Mouse (Mus musculus) thymus, adult 2 months (tissue): ENCODE results near the gene Fshr. TPM values are rescaled to one million over a fixed set of nuclear protein-coding genes. Genes with fewer than 3 reads are reported as not detected.

Experiments
- DNase-seq: peaks from one replicate; pipeline ENCODE4 v3.0.0; 2021
- H3K27ac ChIP-seq: fragments of 200-500 bp; 2 replicates; pipeline ENCODE4 v1.5.1; 2012; ENCODE audit warnings: low read length, control low read depth; ENCODE audit not compliant: control insufficient read depth, insufficient read depth
- H3K27me3 ChIP-seq: fragments of 200-500 bp; 2 replicates; pipeline ENCODE4 v1.6.1; 2012; ENCODE audit warnings: mild to moderate bottlenecking, low read length, moderate library complexity, mixed read lengths; ENCODE audit not compliant: control insufficient read depth, insufficient read depth
- H3K36me3 ChIP-seq: fragments of 200-500 bp; 2 replicates; pipeline ENCODE4 v1.6.1; 2012; ENCODE audit warnings: mild to moderate bottlenecking, low read length, moderate library complexity; ENCODE audit not compliant: control insufficient read depth, insufficient read depth
- H3K4me1 ChIP-seq: fragments of 200-500 bp; replicated peaks from 2 replicates; pipeline ENCODE4 v1.6.1; 2012; ENCODE audit warnings: low read length; ENCODE audit not compliant: control insufficient read depth, insufficient read depth
- H3K4me3 ChIP-seq: fragments of 200-500 bp; 2 replicates; pipeline ENCODE4 v1.5.1; 2012; ENCODE audit warnings: mild to moderate bottlenecking, low read length, control low read depth, moderate library complexity; ENCODE audit not compliant: control insufficient read depth, insufficient read depth
- CTCF ChIP-seq: fragments of 200-500 bp; IDR thresholded peaks from 2 replicates; pipeline ENCODE4 v1.5.1; 2012; ENCODE audit warnings: mild to moderate bottlenecking, control low read depth, low read length, moderate library complexity, borderline replicate concordance; ENCODE audit not compliant: control insufficient read depth, poor library complexity, insufficient read depth; ENCODE audit errors: extremely low read depth
- POLR2A ChIP-seq: fragments of 200-500 bp; IDR thresholded peaks from 2 replicates; pipeline ENCODE4 v1.6.1; 2012; ENCODE audit warnings: mild to moderate bottlenecking, low read length, control low read depth, moderate library complexity; ENCODE audit not compliant: control insufficient read depth, poor library complexity, insufficient read depth; ENCODE audit errors: extremely low read depth
- WGBS: fragments of 180-500 bp; shearing (Covaris S2); methylation state at CpG from one replicate; pipeline ENCODE4 v1.1.7; 2018; 5-methylcytosine and 5-hydroxymethylcytosine counted together
- polyA plus RNA-seq: library from polyadenylated mRNA; depleted of rRNA; stranded (reverse); fragments of >200 nt; gene quantifications from 2 replicates; pipeline ENCODE4 v1.2.3, GENCODE M21; 2012

Fshr gene
- polyA plus RNA-seq, 1 experiment: 0.04 TPM

DNA sequence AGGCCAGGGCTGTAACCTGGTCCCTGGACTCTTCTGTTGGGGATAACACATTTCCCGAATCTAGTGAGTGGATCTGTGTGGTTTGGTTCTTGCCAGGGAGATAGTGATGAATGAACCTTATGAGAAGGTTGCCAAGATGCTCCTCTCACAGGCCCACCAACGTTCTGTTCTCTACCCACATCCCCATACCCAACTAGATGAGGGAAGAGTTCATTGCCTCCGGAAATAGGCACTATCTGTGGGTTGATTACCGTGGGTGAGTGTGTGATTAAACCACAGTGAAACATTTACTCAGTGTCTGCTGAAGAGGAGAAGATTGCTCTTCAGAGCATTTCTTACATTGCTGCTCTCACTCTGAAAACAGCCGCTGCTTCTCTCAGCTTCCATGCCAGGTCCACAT, 163.8 kb downstream of the Fshr start:
- H3K27me3 ChIP-seq: no peaks in the 10 kb centered on the region
- H3K36me3 ChIP-seq: no peaks in the 10 kb centered on the region
- no peak for DNase-seq
- WGBS: 25% methylated on average over 5 of the region's 5 CpGs
- no peak overlapping the region for H3K27ac ChIP-seq
- TF ChIP-seq CTCF: no peak
- H3K4me3 ChIP-seq: no peak overlapping the region
- no peaks in the 10 kb centered on the region for H3K4me1 ChIP-seq

- no peaks in the 10 kb centered on the region for H3K4me1 ChIP-seq
- no peak overlapping the region for H3K4me3 ChIP-seq
- 91% methylated on average over 3 of the region's 3 CpGs for WGBS
- DNase-seq: no peak
- H3K27ac ChIP-seq: no peak overlapping the region
- TF ChIP-seq CTCF (no peak), POLR2A (no peak)
- no peaks in the 10 kb centered on the region for H3K27me3 ChIP-seq
- H3K36me3 ChIP-seq: no peaks in the 10 kb centered on the region
These were observed 164.4 kb downstream of the Fshr start for GRCm38 (mm10) chr17:89036049-89036448.

GRCm38 (mm10) chr17:89034627-89035026, 165.8 kb downstream of the Fshr start:
- Histone ChIP-seq H3K4me3 (no peak overlapping the region), H3K4me1 (no peaks in the 10 kb centered on the region), H3K27me3 (no peaks in the 10 kb centered on the region), H3K36me3 (no peaks in the 10 kb centered on the region), H3K27ac (no peak overlapping the region)
- DNase-seq: no peak
- TF ChIP-seq POLR2A (no peak), CTCF (no peak)

DNA sequence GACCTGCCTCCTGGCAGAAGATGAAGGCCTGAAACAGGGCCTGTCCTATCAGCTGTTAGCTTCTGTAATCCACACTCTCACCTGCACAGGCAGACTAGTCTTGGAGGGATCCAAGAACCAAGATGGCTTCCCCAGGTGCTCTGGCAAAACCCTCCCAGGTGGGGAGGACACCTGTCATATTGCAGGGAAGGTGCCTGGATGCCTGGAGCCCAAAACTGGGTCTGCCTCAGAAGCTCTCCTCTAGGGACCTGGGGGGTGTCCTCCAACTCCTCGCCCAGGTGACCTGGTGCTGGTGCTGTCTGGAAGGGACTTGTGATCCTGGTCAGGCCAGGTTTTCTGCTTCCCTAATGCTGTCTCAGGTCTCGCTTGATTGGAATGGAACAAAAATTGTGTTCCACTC, 167.5 kb downstream of the Fshr start:
- H3K36me3 ChIP-seq: no peaks in the 10 kb centered on the region
- no peak for TF ChIP-seq POLR2A
- no peak for TF ChIP-seq CTCF
- H3K27me3 ChIP-seq: no peaks in the 10 kb centered on the region
- no peaks in the 10 kb centered on the region for H3K4me1 ChIP-seq
- DNase-seq: no peak
- no peak overlapping the region for H3K27ac ChIP-seq
- H3K4me3 ChIP-seq: no peak overlapping the region
- 96% methylated on average over 2 of the region's 2 CpGs for WGBS

GRCm38 (mm10) chr17:89019518-89019917, 181.0 kb downstream of the Fshr start:
- no peak for DNase-seq
- Histone ChIP-seq H3K27ac (no peak overlapping the region), H3K27me3 (no peaks in the 10 kb centered on the region), H3K4me1 (no peaks in the 10 kb centered on the region), H3K4me3 (no peak overlapping the region), H3K36me3 (no peaks in the 10 kb centered on the region)
- 87% methylated on average over 2 of the region's 2 CpGs for WGBS
- no peak for TF ChIP-seq CTCF
- TF ChIP-seq POLR2A: no peak

DNA sequence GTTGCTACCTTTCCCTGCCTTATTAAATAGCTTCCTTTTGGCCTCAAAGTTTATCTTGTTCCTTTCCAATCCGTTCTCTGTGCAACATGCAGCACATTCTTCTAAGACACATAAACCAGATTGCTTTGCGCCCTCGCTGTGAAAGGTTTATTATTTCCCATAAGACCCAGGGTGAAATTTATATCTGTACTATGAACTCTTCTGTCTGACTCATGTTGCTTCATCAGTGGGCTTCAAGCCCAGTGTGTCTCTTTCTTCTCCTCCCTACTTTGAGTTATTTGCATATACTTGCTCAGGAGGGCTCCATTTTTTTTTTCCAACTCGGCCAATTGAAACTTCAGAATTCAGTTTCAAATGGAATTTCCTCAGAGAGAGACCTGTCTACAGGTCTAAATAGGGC, 183.5 kb downstream of the Fshr start:
- DNase-seq: no peak
- H3K4me1 ChIP-seq: no peaks in the 10 kb centered on the region
- WGBS: 92% methylated on average over 4 of the region's 4 CpGs

DNA sequence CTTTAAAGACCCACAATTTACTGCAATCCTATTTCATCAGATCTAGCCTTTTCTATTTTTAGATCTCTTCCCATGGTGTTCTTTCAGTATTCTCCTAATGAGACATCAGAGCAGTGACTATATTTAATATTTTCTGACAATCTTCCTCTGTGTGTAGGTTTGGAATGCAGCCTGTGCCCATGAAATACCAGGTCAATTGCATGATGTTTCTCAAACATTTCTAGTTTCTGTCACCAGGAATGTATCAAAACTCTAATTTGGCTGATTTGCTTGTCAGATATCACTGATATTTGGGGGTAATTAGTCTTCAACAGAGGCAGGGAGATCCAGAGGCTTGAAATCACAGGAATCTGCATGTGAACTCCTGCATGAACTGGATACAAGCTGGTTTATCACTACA, 186.8 kb downstream of the Fshr start:
- TF ChIP-seq CTCF: no peak
- TF ChIP-seq POLR2A: no peak

More for the DNA sequence above, 183.5 kb downstream of the Fshr start:
- no peaks in the 10 kb centered on the region for H3K36me3 ChIP-seq
- TF ChIP-seq POLR2A (no peak), CTCF (no peak)
- no peak overlapping the region for H3K4me3 ChIP-seq
- no peak overlapping the region for H3K27ac ChIP-seq
- H3K27me3 ChIP-seq: no peaks in the 10 kb centered on the region

More for the DNA sequence above, 186.8 kb downstream of the Fshr start:
- no peaks in the 10 kb centered on the region for H3K27me3 ChIP-seq
- H3K4me1 ChIP-seq: no peaks in the 10 kb centered on the region
- H3K27ac ChIP-seq: no peak overlapping the region
- H3K4me3 ChIP-seq: no peak overlapping the region
- H3K36me3 ChIP-seq: no peaks in the 10 kb centered on the region
- DNase-seq: no peak
